Mouse (Mus musculus) liver, embryonic 14.5 days (tissue): ENCODE data around the gene Brf1. TPM values are rescaled to one million over a fixed set of nuclear protein-coding genes. Genes with fewer than 3 reads are reported as not detected.
A peak's percentile ranks its signal among the peaks of the same experiment; 100 is the strongest.

Experiments used
- ATAC-seq: fragments of 200-750 bp; cut with Nextera tagmentation; 2 replicates; pipeline ENCODE4 v1.8.0; 2017; ENCODE audit warnings: moderate number of reproducible peaks, mild to moderate bottlenecking, moderate library complexity; ENCODE audit not compliant: insufficient read depth
- DNase-seq, 3 experiments: peaks; one replicate each; pipeline ENCODE4 v3.0.0-alpha.2; 2012 to 2013; ENCODE audit warnings: low read depth in 3 of 3, low spot score in 3 of 3
- H3K27ac ChIP-seq: fragments of 300-500 bp; sonication (generic); 2 replicates; pipeline ENCODE4 v1.5.1; 2014; ENCODE audit warnings: moderate library complexity, mild to moderate bottlenecking, control low read depth, inconsistent platforms
- H3K27me3 ChIP-seq: fragments of 300-500 bp; sonication (generic); 2 replicates; pipeline ENCODE4 v1.6.1; 2014; ENCODE audit warnings: mild to moderate bottlenecking, low read length, moderate library complexity; ENCODE audit not compliant: control insufficient read depth, insufficient read depth
- H3K36me3 ChIP-seq: fragments of 300-500 bp; sonication (generic); replicated peaks from 2 replicates; pipeline ENCODE4 v1.6.1; 2014; ENCODE audit warnings: low read depth; ENCODE audit not compliant: control insufficient read depth, insufficient read depth
- H3K4me1 ChIP-seq, 2 experiments: fragments of 200-500 bp in 1 of 2; fragments of 300-500 bp in 1 of 2; sonication (generic) in 1 of 2; replicated peaks; 2 replicates each; pipeline ENCODE4 v1.6.1; 2012 to 2014; ENCODE audit warnings: antibody characterized with exemption in 1 of 2, inconsistent platforms in 1 of 2, low read length in 1 of 2; ENCODE audit not compliant: control insufficient read depth in 2 of 2, insufficient read depth in 2 of 2
- H3K4me2 ChIP-seq: fragments of 300-500 bp; sonication (generic); 2 replicates; pipeline ENCODE4 v1.6.1; 2014; ENCODE audit warnings: low read depth, mild to moderate bottlenecking, control low read depth, moderate library complexity
- H3K4me3 ChIP-seq, 2 experiments: fragments of 200-500 bp in 1 of 2; fragments of 300-500 bp in 1 of 2; sonication (generic) in 1 of 2; 2 replicates each; pipeline ENCODE4 v1.5.1; 2012 to 2014; ENCODE audit warnings: low read depth in 2 of 2, low read length in 2 of 2, mild to moderate bottlenecking in 2 of 2, control low read depth in 1 of 2, inconsistent platforms in 1 of 2, moderate library complexity in 1 of 2; ENCODE audit not compliant: insufficient read depth in 1 of 2
- H3K9ac ChIP-seq: fragments of 300-500 bp; sonication (generic); replicated peaks from 2 replicates; pipeline ENCODE4 v1.6.1; 2014; ENCODE audit warnings: mild to moderate bottlenecking, control low read depth, moderate library complexity
- H3K9me3 ChIP-seq: fragments of 300-500 bp; sonication (generic); 2 replicates; pipeline ENCODE4 v1.6.1; 2016; ENCODE audit warnings: low read length, mixed read lengths; ENCODE audit not compliant: control insufficient read depth
- CTCF ChIP-seq: IDR thresholded peaks from 2 replicates; pipeline ENCODE4 v1.5.1; 2016; ENCODE audit warnings: antibody characterized with exemption, low read depth, control low read depth
- EP300 ChIP-seq: IDR thresholded peaks from 2 replicates; pipeline ENCODE4 v1.6.1; 2016; ENCODE audit warnings: antibody characterized with exemption, low read depth
- WGBS: fragments of 180-500 bp; shearing (Covaris S2); extraction: QIAGEN DNeasy Blood & Tissue Kit; methylation state at CpG from one replicate; pipeline ENCODE4 v1.1.7; 2014; ENCODE audit not compliant: insufficient replicate concordance; 5-methylcytosine and 5-hydroxymethylcytosine counted together
- polyA plus RNA-seq, 2 experiments: library from polyadenylated mRNA; depleted of rRNA in 1 of 2; stranded (reverse) in 1 of 2; unstranded in 1 of 2; fragments of >200 nt; fragmentation: Nextera tagmentation in 1 of 2; extraction: Ambion mirVana in 1 of 2; gene quantifications; 2 replicates each; pipeline versions ENCODE4 v1.2.1 to v1.2.3; 2012 to 2014

The Brf1 gene
- polyA plus RNA-seq, 2 experiments: 19.5 to 32.0 TPM

DNA sequence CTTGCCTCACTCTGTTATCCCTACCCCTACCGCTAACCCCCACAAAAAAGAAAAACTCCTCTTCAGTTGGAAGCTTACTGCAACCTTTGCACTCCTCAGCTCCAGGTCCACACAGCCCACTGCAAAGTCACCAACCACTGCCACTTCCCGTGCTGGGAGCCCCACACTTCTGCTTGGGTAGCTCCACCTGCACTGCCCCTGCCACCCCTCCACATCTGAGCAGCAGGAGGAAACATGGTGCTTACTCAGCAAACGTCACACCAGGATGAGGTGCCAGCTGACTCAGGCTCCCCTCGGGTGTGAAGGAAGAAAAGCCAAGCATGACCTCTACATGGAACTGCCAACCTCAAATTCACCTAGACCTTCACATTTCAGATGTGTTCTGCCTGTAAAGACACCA is 6.4 kb downstream of the Brf1 start:
- DNase-seq: no peak
- Histone ChIP-seq H3K27me3 (no peaks in the 10 kb centered on the region), H3K27ac (no peak overlapping the region), H3K4me1 (peaks cover 7 to 12% of the 10 kb centered on the region in 2 experiments), H3K9me3 (no peaks in the 10 kb centered on the region), H3K4me2 (no peak overlapping the region), H3K4me3 (no peak overlapping the region), H3K9ac (no peak overlapping the region), H3K36me3 (peaks cover 5% of the 10 kb centered on the region)
- WGBS: 53% methylated on average over 4 of the region's 4 CpGs
- no peak for ATAC-seq
- no peak for TF ChIP-seq CTCF
- no peak for TF ChIP-seq EP300

DNA sequence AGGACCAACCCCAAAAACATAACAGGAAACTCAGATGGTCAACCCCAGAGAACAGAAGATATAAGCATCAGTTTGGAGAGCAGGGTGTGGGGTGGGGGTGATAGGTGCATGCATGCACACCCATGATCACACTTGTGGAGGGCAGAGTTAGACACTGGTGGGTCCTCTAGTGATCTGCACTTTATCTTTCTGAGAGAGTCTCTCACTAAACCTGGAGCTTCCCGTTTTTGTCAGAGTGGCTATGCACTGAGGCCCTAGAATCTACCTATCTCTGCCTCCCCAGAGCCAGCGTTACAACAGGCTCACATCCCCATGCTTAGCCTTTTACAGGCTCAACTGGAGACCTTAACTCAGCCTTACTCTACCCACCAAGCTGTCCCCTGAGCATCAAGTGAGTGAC is 9.1 kb downstream of the Brf1 start:
- Histone ChIP-seq H3K4me1 (peaks cover 0 to 2% of the 10 kb centered on the region in 2 experiments; a peak in 2 of 4 replicates), H3K9me3 (no peaks in the 10 kb centered on the region), H3K27ac (no peak overlapping the region), H3K27me3 (no peaks in the 10 kb centered on the region), H3K4me2 (no peak overlapping the region), H3K36me3 (peaks cover 15% of the 10 kb centered on the region), H3K9ac (no peak overlapping the region), H3K4me3 (no peak overlapping the region)
- 13% methylated on average over 2 of the region's 2 CpGs for WGBS
- TF ChIP-seq CTCF (no peak), EP300 (no peak)
- ATAC-seq: no peak
- no peak for DNase-seq

DNA sequence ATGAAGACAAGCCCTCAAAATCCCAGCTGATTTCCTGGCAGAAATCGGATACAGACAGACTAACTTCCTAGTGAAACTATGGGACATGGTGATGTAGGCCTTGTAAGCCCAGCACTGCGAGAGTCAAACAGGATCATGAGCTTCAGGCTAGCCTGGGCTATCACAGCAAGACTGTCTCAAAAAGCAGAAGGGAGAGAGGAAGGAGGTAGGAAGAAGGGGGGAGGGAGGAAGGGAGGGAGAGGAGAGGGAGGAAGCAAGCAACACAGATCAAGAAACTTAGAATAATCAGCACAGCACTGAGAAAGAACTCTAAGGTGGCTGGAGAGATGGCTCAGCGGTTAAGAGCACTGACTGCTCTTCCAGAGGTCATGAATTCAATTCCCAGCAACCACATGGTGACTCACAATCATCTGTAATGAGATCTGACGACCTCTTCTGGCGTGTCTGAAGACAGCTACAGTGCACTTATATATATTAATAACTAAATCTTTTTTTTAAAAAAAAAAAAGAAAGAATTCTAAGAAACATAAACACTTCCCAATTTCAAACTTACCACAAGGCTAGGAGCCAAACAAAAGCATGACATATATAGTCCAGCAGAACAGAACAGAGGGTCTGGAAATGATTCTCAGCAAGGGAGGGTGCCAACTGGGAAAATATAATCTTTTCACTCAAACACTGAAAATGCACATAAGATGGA is 9.6 kb downstream of the Brf1 start:
- Histone ChIP-seq H3K4me2 (no peak overlapping the region), H3K4me3 (no peak overlapping the region), H3K9ac (no peak overlapping the region), H3K4me1 (peaks cover 0 to 2% of the 10 kb centered on the region in 2 experiments; a peak in 2 of 4 replicates), H3K36me3 (peaks cover 19% of the 10 kb centered on the region), H3K27ac (no peak overlapping the region), H3K27me3 (no peaks in the 10 kb centered on the region), H3K9me3 (no peaks in the 10 kb centered on the region)
- TF ChIP-seq CTCF: no peak
- no peak for TF ChIP-seq EP300
- 70% methylated on average over 5 of the region's 5 CpGs for WGBS
- no peak for DNase-seq
- no peak for ATAC-seq

- H3K9ac ChIP-seq: no peak overlapping the region
- no peaks in the 10 kb centered on the region for H3K27me3 ChIP-seq
- no peaks in the 10 kb centered on the region for H3K9me3 ChIP-seq
- 70% methylated on average over 6 of the region's 6 CpGs for WGBS
- H3K27ac ChIP-seq: no peak overlapping the region
- no peak for ATAC-seq
- peaks cover 0 to 2% of the 10 kb centered on the region in 2 experiments; a peak in 2 of 4 replicates for H3K4me1 ChIP-seq
- no peak overlapping the region for H3K4me3 ChIP-seq
- peaks cover 21% of the 10 kb centered on the region for H3K36me3 ChIP-seq
- DNase-seq: no peak
- TF ChIP-seq EP300 (no peak), CTCF (peak; percentile 69)
- H3K4me2 ChIP-seq: no peak overlapping the region
Observed at GRCm38 (mm10) chr12:112987877-112988276, 12.6 kb downstream of the Brf1 start.

DNA sequence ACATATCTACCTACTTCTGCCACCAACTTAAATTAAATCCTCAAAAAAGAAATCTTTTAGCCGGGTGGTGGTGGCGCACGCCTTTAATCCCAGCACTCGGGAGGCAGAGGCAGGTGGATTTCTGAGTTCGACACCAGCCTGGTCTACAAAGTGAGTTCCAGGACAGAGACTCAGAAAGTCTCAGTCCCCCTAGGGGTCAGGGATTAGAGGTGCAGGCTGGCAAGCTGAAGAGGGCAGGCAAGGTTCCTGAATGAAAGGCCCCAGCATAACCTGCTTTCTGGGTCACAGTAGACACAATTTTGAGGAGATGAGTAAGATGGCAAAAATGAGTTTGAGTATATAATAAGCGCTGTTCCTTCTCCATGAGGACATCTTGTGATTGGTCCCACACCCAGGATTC is 15.2 kb downstream of the Brf1 start:
- Histone ChIP-seq H3K9me3 (no peaks in the 10 kb centered on the region), H3K4me2 (no peak overlapping the region), H3K36me3 (peaks cover 27% of the 10 kb centered on the region), H3K4me1 (0 out of 4 replicates have a peak, but pooled peaks cover 0 to 2% of the 10 kb centered on the region in 2 experiments), H3K27me3 (no peaks in the 10 kb centered on the region), H3K27ac (no peak overlapping the region), H3K4me3 (no peak overlapping the region), H3K9ac (no peak overlapping the region)
- no peak for DNase-seq
- ATAC-seq: no peak
- TF ChIP-seq CTCF: peak; percentile 70
- TF ChIP-seq EP300: no peak
- WGBS: 84% methylated on average over 6 of the region's 6 CpGs
